Mouse (Mus musculus) gastrocnemius, adult 18-20 months (tissue): ENCODE measurements at regions not wholly inside any gene's neighbourhood (a gene's known extent, or its start where the extent isn't known, plus 50 kb on each side); places are given as distances from the start of the nearest gene placed in this dataset.
"Not testable (repeated sequence)": the region's sequence is repeated elsewhere in the genome, so short reads cannot be mapped to it uniquely, and the experiment has no call there.

ENCODE experiments used
- DNase-seq: peaks from one replicate; pipeline ENCODE4 v3.0.0; 2021; ENCODE audit warnings: low spot score

DNA sequence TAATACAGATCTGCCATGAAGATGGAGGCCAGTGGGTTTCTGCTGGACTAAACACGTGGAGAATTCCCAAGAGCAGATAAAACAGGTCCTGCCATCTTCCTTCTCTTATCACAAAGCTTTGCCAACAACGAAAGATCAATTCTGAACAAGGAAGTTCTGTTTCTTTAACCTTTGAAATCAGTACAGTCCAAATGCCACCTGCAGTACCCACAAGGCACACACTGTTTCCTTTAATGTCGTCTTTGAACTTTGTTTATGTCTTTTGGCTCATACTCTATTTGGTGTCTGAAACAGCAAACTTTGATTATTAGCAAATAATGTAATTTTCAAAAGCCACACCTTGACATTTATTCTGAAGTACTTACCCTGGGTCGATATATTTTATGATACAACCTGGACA lies 536.5 kb downstream of the Bckdhb start:
- DNase-seq, result no peak

DNA sequence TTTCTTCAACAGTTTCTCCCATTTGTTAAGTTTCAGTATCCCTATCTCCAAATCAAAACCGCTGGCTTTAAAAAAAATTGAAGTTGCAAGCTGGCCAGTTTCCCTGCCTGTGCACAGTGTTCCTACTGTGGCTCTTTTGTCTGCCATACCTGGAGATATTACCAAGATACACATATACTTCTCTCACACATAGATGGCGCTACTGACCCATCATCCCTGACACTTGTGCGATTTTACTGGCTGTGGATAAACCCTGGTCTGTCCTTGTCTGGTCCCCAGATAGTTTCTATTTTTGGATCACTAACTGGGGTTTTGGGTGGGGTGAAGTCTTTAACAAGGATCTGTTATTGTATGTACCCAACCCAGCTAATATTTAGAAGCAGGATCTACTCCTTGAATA lies 541.8 kb downstream of the Bckdhb start:
- DNase-seq, result peak; percentile 40

DNA sequence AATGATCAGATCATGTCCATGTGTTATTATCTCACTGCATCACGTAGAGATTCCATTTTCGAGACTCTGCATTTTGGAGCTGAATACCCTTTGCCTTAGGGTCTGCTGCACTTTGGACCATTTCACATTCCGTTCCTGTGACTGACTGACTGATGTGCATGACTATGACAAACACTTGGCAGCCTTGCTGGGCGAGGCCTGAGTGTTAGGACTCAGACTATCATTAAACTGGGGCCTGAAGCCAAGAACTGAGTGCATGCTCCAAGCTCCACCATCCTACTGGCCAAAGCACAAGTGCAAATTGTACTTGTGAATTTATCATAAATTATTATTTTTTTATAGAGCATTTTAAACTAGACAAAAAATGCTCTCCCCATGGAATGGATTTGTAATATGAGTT lies 547.8 kb downstream of the Bckdhb start:
- DNase-seq, result peak; percentile 71

DNA sequence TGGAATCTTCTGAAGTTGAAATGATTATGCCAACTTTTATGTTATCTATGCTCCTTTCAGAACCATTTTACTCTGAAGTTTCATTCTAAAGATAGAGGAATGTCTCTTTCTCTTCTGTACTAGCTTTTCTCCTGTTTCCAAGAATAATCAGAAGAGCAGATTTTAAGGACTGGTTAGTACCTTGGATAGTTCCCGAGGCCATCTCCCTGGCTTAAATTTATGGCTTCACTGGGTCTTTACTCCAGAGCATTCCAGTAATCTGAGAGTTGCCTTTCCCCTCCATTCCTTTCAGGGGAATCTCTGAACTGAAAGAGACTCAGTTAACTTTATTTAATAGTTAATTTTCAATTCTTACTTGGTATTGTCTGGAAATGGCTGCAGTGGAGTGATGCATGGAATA lies 551.0 kb downstream of the Bckdhb start:
- DNase-seq, result no peak

DNA sequence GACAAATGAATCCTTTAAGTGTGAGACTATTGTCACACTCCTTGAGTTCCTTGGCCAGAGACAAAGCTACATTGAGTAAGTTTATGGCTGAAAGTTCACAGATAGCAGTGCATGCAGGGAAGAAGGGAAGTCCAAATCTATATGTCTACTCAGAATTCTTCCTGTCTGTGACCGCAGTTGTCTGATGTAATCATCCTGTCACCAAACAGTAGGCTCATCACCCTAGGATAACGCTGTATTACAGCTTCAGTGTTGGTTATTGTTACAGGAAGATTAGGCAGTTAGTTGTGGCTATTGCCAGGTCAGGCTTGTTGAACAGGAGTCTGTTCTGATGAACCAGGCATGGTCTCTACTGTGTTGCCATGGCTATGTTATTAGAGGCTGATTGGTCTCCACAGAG lies 574.6 kb downstream of the Bckdhb start:
- no peak for DNase-seq

DNA sequence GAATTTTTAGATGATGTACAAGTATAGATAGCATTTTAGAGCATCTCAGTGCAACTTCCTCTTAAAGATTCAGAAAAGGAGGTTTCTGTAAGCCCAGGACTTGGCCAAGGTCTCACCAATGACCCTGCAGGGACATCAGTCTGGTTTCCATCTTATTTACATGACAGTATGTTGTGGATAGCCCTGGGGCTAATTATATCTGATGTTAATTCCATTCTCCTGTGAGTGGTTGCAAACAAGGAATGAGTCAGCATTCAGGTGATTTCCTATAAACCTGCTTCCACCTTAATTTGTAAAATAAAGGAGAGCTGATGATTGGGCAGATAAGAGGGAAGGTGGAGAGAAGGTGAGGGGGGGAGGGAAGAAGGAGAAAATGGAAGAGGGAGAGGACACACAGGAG lies 578.0 kb downstream of the Bckdhb start:
- DNase-seq, result not testable (repeated sequence)

DNA sequence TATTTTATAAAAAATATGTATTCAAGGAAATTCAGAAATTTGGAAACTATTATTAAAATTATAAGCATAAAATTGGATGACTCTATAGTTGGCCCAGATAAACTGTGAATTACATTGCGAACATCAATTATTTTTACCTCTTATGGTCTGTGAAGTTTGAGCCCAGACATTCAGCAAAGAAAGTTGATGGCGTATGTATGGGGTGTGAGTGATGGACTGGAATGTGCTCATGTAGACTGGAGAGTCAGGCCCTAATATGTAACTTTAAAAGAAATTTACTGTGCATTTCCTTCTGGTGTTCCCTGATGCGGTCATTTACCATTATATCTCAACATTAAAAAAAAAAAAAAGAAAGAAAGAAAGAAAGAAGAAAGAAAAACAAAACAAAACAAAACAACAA lies 592.1 kb downstream of the Bckdhb start:
- DNase-seq, result no peak

DNA sequence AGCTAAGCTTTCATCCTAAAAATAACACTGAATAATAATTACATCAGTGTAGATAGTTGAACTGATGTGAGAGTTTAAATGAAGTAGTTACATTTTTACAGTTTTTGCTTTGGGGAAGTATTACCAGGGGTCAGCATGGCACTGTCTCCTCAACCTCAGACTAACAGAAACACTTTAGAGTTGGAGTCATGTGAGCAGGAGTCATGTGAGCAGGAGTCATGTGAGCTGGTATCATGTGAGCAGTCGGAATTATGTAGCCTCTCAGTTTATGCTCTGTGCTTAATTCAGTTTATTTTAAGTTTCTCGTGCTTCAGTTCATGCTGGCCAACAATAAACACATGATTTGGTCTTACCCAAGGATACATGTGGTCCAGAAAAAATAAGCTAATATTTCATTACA lies 620.5 kb downstream of the Bckdhb start:
- no peak for DNase-seq

DNA sequence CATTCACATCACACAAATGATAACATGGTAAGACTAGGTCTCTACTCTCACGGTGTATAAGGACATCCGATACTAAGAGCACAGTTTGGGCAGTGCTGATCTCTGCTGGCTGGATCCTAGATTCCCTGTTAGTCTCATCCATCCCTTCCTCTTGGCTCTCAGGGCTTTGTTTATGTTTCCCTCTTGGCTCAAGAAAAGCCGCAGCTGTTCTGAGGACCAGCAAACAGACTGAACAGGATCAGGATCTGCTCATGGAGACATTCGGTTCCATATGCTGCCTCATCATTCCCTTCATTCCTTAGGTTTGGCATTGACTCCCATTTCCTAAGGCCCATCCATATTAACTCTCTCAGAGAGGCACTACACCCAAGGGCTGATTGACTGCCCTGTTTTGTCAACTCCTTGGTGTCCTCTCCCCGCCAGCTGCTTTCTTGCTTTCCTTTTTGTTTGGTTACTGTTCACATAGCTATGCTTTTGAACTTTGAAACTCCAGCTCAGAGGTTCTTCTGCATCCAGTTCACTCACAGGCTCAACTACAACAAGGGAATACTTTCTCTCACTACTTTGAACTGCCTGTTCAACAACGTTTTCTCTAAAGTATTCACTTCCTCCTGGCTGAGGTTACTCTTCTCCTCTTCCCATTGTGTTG lies 623.2 kb downstream of the Bckdhb start:
- no peak for DNase-seq

DNA sequence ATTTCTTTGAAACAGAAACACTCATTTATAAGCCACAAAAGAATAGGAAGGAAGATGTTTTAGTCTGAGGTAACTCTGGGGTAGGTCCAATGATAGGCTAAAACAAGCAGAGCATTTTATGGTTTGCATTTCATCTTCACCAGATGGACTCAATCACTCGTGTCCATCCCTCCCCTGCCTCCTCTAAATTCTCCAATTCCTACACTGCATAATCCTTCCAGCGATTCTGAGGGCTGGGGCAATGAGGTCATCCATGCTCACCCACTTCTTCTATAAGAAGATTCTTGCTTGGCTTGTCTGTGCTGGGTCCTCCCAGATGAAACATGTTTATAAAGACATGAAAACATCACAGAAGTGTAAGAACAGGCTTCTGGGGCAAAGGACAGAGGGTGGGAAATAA lies 630.3 kb downstream of the Bckdhb start:
- DNase-seq, result no peak

DNA sequence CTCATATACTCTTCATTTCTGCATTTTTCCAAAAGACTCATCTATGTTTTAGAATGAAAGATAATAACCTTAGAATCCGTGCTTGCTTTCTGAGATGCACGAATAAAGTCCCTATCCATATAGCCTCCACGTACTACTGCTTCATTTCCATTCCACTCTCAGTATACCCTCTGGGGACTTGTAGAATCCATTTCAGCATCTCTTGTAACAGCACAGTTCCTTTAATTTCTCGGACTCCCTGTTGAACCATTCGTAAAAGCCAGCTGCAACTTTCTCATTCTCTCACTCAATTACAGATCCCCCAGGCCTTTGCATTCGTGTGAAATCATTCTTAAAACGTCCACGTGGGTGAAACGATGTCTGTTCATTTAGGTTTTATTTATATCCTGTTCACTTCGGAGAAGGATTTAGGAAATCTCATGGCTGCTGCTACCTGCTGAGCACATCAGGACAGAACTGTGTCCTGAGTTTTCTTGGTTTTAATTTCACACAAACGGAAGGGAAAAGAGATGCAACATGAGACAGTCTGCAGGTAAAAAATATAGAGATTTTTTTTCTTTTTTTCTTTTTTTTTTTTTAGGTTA lies 631.4 kb downstream of the Bckdhb start:
- DNase-seq, result no peak

DNA sequence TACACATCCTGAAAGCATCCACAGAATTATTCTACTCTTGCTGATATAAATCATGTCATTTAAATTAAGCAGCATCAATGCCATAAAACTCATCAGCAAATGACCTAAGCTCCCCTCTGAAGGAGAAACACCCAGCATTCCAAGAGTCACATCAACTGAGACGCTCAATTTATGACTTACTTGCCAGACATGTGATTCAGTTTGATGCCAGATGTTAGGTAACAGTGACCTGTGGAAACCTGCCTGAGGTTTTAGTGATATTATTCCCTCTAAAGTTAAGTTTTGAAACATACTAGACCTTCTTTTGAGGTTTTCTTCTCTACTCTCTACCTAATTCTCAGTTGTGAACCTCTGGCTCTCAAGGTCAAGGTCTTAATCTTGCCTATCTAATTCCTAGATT lies 633.4 kb downstream of the Bckdhb start:
- no peak for DNase-seq

DNA sequence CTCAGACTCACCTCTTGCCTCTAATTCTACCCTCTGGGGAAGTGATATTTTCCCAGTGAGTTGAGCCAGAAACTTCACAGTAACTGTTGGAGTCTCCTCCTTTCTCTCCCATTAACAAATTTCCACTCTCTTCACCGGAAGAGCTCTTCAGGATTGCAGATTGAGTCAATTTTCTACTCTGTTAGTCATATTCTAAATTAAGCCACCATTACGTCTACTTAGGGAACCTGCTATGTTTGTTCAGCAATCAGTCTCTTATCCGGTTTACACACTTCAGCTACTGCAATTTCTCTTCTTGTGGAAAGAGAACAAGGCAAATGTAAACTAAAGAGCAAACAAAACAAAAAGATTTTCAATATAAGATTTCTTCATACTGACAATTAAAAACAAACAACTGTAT lies 644.6 kb downstream of the Bckdhb start:
- DNase-seq, result no peak

DNA sequence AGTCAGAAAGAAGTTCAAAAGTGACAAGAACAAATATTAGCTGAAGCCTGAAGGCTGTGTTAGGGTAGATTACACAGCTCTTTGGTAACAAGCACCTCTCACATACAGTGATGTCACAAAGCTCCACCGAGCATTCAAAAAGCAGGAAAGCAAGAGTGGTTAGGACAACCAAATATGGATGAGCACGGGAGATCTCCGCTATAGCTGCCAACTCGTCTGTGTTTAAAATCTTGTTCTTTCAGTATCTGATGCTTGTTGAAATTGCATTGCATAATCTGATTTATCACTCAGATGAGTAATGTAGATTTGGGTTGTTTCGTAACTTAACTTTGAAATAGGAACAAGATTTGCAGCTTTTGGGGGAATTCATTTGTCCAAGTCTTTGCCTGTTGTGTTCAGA lies 652.8 kb downstream of the Bckdhb start:
- peak; percentile 8 for DNase-seq

DNA sequence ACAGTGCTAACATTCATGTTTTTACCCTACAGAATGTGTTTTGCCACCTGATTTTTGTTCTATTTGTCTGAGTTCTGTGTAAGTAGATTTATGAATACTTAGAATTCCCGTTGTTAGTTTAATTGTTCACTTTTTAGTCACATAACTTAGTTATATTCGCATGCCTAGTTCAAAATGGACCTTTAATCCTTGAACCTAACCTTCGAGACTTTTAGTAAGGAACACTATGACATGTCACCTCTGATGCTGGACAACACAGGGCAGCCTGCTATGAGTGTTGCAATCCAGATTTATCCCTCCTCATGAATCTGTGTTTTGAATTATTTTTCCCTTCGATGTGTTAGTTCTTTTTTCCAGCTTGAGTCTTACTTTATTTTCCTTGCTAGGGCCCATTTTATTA lies 662.8 kb downstream of the Bckdhb start:
- DNase-seq, result no peak

DNA sequence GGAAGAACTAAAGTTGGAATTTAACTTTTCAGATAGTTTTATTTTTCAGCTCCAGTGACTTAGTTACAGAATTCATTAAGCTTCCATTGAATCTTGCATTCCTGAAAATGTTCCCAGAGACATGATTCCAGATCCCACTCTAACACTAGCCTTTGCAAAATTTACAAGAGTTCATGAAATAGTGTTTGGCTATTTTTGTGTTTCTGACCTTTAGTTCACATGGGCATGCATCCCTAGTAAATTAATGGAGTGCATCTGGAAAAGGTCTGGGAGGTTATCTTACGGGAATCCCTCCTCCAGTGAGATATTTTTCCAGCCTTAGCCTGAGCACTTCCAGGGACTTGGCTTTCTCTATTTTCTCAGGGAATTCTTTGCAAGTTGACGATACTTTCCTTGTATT lies 669.8 kb downstream of the Bckdhb start:
- DNase-seq, result no peak
